Mouse (Mus musculus): ENCODE measurements around the gene Slc48a1. TPM values are rescaled to one million over a fixed set of nuclear protein-coding genes. Genes with fewer than 3 reads are reported as not detected.
A peak's percentile ranks its signal among the peaks of the same experiment; 100 is the strongest.

The Slc48a1 gene
- 61.5 and 78.8 TPM in 2 replicates for total RNA-seq (2014; rRNA removed)
- 152 and 173 TPM in 2 replicates for polyA plus RNA-seq (2015; fragmentation: Nextera tagmentation; extraction: Ambion mirVana)

- H3K9me3 ChIP-seq (ENCODE audit: low read length) = no peaks in the 10 kb centered on the region
- no peak for TF ChIP-seq CTCF (IDR thresholded peaks at IDR 0.05)
- no peaks in the 10 kb centered on the region for H3K4me1 ChIP-seq (ENCODE audit: insufficient read depth, low read length)
- H3K9ac ChIP-seq (replicated peaks; ENCODE audit: low read length, poor library complexity, severe bottlenecking) = no peak within 1 kb of the TSS
- ATAC-seq (ENCODE audit: low FRiP score) (no peak), DNase-seq (ENCODE audit: low spot score) (no peak)
- no peaks in the 10 kb centered on the region for H3K36me3 ChIP-seq (ENCODE audit: insufficient read depth, low read length)
- H3K4me2 ChIP-seq (ENCODE audit: low read depth, low read length, poor library complexity, severe bottlenecking) = no peak within 1 kb of the TSS
- H3K27me3 ChIP-seq (ENCODE audit: insufficient read depth, low read length) = 0 out of 2 replicates have a peak, but pooled peaks cover 3% of the 10 kb centered on the region
- 75% methylated on average over 8 of the region's 8 CpGs for WGBS
- no peak within 1 kb of the TSS for H3K4me3 ChIP-seq (ENCODE audit: low read depth, low read length)
- H3K27ac ChIP-seq (ENCODE audit: low read depth, low read length) = no peak within 1 kb of the TSS
Measured at GRCm38 (mm10) chr15:97778311-97779098, at the start of gene Slc48a1. TSS of gene Slc48a1 (plus strand) at chr15:97778520.

GRCm38 (mm10) chr15:97728804-97729203, 49.5 kb upstream of the Slc48a1 start:
- Histone ChIP-seq H3K36me3 (ENCODE audit: insufficient read depth, low read length) (no peaks in the 10 kb centered on the region), H3K4me2 (ENCODE audit: low read depth, low read length, poor library complexity, severe bottlenecking) (no peak overlapping the region), H3K27ac (ENCODE audit: low read depth, low read length) (no peak overlapping the region), H3K4me1 (ENCODE audit: insufficient read depth, low read length) (no peaks in the 10 kb centered on the region), H3K27me3 (ENCODE audit: insufficient read depth, low read length) (no peaks in the 10 kb centered on the region), H3K4me3 (ENCODE audit: low read depth, low read length) (no peak overlapping the region), H3K9me3 (ENCODE audit: low read length) (no peaks in the 10 kb centered on the region), H3K9ac (replicated peaks; ENCODE audit: low read length, poor library complexity, severe bottlenecking) (no peak overlapping the region)
- 53% methylated on average over 7 of the region's 7 CpGs for whole genome bisulfite sequencing
- no peak for TF ChIP-seq CTCF (IDR thresholded peaks at IDR 0.05)
- DNase-seq (ENCODE audit: low spot score) (peak; percentile 60), ATAC-seq (ENCODE audit: low FRiP score) (no peak)

- no peak overlapping the region for H3K4me3 ChIP-seq (ENCODE audit: low read depth, low read length)
- no peak overlapping the region for H3K9ac ChIP-seq (replicated peaks; ENCODE audit: low read length, poor library complexity, severe bottlenecking)
- TF ChIP-seq CTCF (IDR thresholded peaks at IDR 0.05) = no peak
- H3K27me3 ChIP-seq (ENCODE audit: insufficient read depth, low read length) = no peaks in the 10 kb centered on the region
- DNase-seq (ENCODE audit: low spot score) (no peak), ATAC-seq (ENCODE audit: low FRiP score) (no peak)
- no peaks in the 10 kb centered on the region for H3K4me1 ChIP-seq (ENCODE audit: insufficient read depth, low read length)
- H3K27ac ChIP-seq (ENCODE audit: low read depth, low read length) = no peak overlapping the region
- 69% methylated on average over 6 of the region's 6 CpGs for WGBS
- no peaks in the 10 kb centered on the region for H3K36me3 ChIP-seq (ENCODE audit: insufficient read depth, low read length)
- H3K4me2 ChIP-seq (ENCODE audit: low read depth, low read length, poor library complexity, severe bottlenecking) = no peak overlapping the region
- H3K9me3 ChIP-seq (ENCODE audit: low read length) = no peaks in the 10 kb centered on the region
Measured at GRCm38 (mm10) chr15:97730365-97730764, 48.0 kb upstream of the Slc48a1 start.

- H3K9me3 ChIP-seq (ENCODE audit: low read length) = no peaks in the 10 kb centered on the region
- H3K27ac ChIP-seq (ENCODE audit: low read depth, low read length) = no peak within 1 kb of the TSS
- DNase-seq (ENCODE audit: low spot score) (no peak), ATAC-seq (ENCODE audit: low FRiP score) (no peak)
- no peak for TF ChIP-seq CTCF (IDR thresholded peaks at IDR 0.05)
- H3K36me3 ChIP-seq (ENCODE audit: insufficient read depth, low read length) = no peaks in the 10 kb centered on the region
- H3K9ac ChIP-seq (replicated peaks; ENCODE audit: low read length, poor library complexity, severe bottlenecking) = no peak within 1 kb of the TSS
- H3K4me3 ChIP-seq (ENCODE audit: low read depth, low read length) = no peak within 1 kb of the TSS
- H3K4me1 ChIP-seq (ENCODE audit: insufficient read depth, low read length) = no peaks in the 10 kb centered on the region
- no peak within 1 kb of the TSS for H3K4me2 ChIP-seq (ENCODE audit: low read depth, low read length, poor library complexity, severe bottlenecking)
- no peaks in the 10 kb centered on the region for H3K27me3 ChIP-seq (ENCODE audit: insufficient read depth, low read length)
- 93% methylated on average over 8 of the region's 8 CpGs for WGBS
Measured at GRCm38 (mm10) chr15:97731111-97731510, 47.2 kb upstream of the Slc48a1 start, which contains the start of gene Endou. TSS of gene Endou (minus strand) at chr15:97731339.

GRCm38 (mm10) chr15:97731988-97732387, 46.3 kb upstream of the Slc48a1 start:
- 95% methylated on average over 11 of the region's 11 CpGs for WGBS
- TF ChIP-seq CTCF (IDR thresholded peaks at IDR 0.05) = no peak
- H3K9ac ChIP-seq (replicated peaks; ENCODE audit: low read length, poor library complexity, severe bottlenecking) = no peak overlapping the region

GRCm38 (mm10) chr15:97738923-97739322, 39.4 kb upstream of the Slc48a1 start:
- Histone ChIP-seq H3K9me3 (ENCODE audit: low read length) (no peaks in the 10 kb centered on the region), H3K4me1 (ENCODE audit: insufficient read depth, low read length) (no peaks in the 10 kb centered on the region), H3K9ac (replicated peaks; ENCODE audit: low read length, poor library complexity, severe bottlenecking) (no peak overlapping the region), H3K4me2 (ENCODE audit: low read depth, low read length, poor library complexity, severe bottlenecking) (no peak overlapping the region), H3K36me3 (ENCODE audit: insufficient read depth, low read length) (0 out of 2 replicates have a peak, but pooled peaks cover 2% of the 10 kb centered on the region), H3K27ac (ENCODE audit: low read depth, low read length) (no peak overlapping the region), H3K27me3 (ENCODE audit: insufficient read depth, low read length) (no peaks in the 10 kb centered on the region), H3K4me3 (ENCODE audit: low read depth, low read length) (no peak overlapping the region)
- no peak for ATAC-seq (ENCODE audit: low FRiP score)
- no peak for TF ChIP-seq CTCF (IDR thresholded peaks at IDR 0.05)
- no peak for DNase-seq (ENCODE audit: low spot score)
- WGBS = 95% methylated on average over 7 of the region's 7 CpGs

More at GRCm38 (mm10) chr15:97731988-97732387, 46.3 kb upstream of the Slc48a1 start:
- Histone ChIP-seq H3K4me3 (ENCODE audit: low read depth, low read length) (no peak overlapping the region), H3K27me3 (ENCODE audit: insufficient read depth, low read length) (no peaks in the 10 kb centered on the region), H3K4me2 (ENCODE audit: low read depth, low read length, poor library complexity, severe bottlenecking) (no peak overlapping the region), H3K4me1 (ENCODE audit: insufficient read depth, low read length) (no peaks in the 10 kb centered on the region), H3K27ac (ENCODE audit: low read depth, low read length) (no peak overlapping the region), H3K9me3 (ENCODE audit: low read length) (no peaks in the 10 kb centered on the region), H3K36me3 (ENCODE audit: insufficient read depth, low read length) (no peaks in the 10 kb centered on the region)
- ATAC-seq (ENCODE audit: low FRiP score) = no peak
- no peak for DNase-seq (ENCODE audit: low spot score)
